Mouse (Mus musculus) cerebellum, adult 9-10 months (tissue): Measurements from ENCODE around the gene H2-M10.6.

Source experiments
- DNase-seq: peaks from one replicate; pipeline ENCODE4 v3.0.0; 2022

Gene H2-M10.6

GRCm38 (mm10) chr17:36843696-36844095 is 31.7 kb downstream of the H2-M10.6 start:
- DNase-seq, result no peak

DNA sequence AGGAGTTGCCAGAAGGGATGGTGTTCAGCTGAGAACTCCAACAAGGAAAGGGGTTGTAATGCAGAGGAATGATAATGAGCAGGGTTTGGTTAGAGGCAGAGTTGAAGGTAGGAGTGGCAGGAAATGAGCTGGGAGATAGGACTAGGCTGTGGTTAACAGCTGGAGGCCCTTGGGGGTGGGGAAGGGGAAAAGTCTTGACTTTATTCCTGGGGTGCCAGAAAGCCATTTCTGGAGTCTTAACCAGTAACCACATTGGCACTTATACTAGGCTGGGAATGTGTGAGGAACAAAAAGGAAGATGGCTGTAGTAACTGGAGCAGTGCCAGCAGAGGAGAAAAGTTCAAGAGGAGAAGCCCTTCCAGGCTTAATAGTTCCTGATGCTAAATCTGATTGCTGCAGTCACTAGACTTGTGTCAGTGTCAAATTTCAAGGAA is 32.3 kb downstream of the H2-M10.6 start:
- DNase-seq, result no peak

DNA sequence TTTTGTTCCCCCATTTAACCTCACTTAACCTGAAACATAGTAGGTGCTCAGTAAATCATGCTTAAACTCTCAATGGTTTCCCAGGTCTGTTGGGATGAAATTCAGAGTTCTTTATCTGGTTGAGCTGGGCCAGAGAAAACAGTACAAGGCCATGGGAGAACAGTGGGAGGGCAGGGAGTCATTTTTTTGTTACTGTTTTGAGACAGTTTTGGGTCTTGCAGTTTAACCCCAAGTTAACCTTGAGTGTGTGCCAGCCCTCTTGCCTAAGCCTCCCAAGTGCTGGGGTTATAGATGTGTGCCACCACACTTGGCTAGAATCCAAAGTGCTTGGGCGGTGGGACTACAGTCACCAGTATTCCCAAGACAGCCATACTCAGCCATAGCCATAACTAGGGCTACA is 32.8 kb downstream of the H2-M10.6 start:
- no peak for DNase-seq

DNA sequence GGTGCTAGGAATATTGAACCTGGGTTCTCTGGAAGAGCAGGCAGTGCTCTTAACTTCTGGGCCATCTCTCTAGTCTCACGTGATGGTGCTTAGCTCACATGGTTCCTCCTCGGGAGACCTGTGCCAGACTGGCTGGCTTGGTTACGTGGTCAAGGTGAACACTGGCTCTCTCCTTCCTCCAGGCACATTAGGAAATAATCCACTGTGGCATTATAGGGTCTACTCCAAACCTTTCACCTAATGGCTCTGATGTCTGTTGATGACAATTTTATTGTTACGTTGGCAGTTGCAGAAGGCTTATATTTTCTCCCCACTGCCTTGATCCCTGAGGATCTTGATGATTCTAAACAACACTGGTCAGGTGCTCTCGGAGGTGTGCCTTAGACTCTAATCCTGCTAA is 36.9 kb downstream of the H2-M10.6 start:
- DNase-seq, result no peak

GRCm38 (mm10) chr17:36849992-36850391 is 38.0 kb downstream of the H2-M10.6 start:
- no peak for DNase-seq

DNA sequence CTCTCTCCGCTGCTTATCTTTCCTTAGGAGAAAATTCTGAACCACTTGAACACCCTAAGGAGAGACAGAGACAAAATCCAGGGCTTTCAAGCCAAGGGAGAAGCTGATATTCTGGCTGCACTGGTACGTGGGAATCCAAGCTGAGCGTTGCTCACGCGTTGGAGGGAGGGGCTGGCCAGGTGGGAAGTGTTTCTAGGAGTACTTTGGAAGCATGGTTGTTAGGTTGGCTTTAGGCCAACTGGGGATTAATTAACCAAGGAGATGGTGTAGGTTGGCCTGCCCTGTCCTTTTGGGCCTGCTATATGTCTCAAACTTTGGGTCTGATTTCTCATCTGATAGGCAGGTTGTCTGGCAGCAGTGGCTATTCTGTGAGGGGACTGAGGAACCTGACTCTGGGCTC is 39.2 kb downstream of the H2-M10.6 start:
- DNase-seq, result no peak

DNA sequence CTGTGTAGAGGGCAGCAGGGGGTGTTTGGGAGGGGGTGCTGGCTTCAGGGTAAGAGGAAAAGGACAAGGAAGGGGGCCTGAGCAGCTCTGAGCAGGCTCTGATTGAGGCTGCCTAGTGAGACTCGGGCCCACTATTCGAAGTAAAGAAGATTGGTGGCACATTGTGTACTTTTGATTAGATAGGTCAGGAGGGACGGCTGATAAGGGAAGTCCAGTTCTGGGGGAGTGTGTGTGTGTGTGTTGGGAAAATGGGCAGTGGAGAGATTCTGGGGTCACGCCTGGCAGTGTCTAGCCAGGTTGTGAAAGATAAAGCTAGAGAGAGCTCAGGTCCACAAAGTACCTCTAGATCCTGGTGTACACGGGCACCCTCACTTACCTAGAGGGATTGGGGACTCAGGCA is 39.7 kb downstream of the H2-M10.6 start:
- DNase-seq, result no peak

- DNase-seq, result no peak
Observed at GRCm38 (mm10) chr17:36855484-36855883, 43.5 kb downstream of the H2-M10.6 start.

DNA sequence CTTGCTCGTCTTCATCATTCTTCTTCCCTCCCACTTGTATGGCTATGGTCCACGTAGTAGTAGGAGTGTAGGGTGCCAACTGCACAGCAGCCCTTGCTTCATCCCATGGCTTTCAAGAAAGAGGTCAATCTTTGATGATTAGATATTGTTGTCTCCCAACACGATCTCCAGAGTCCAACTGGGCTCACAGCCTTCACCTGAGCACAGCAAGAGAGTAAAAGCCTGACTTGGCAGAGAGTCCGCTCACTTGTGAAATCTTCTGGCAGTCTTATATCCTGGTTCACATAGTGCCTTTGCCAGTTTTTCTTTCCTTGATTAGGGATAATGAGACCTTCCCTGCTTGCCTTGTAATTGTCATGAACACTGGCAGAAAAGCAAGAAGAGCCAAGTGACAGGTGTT is 44.3 kb downstream of the H2-M10.6 start:
- DNase-seq, result no peak

DNA sequence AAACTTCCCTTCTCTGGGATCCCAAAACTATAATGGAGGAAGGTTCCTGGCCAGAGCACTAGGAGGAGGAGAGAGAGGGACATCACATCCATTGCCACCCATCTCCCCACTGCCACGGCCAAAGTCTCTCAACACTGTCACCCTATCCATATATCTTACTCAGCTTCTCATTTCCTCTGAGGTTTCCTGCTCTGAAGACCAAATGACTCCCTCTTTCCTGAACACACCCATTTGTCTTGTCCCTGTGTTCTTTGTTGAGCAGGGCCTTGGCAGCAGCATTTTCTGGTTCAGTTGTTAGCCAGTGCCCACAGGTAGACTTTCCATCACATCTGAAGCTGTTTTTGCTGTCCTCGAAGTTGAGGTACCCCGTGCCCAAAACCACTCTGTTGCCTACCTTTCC is 46.2 kb downstream of the H2-M10.6 start:
- no peak for DNase-seq

DNA sequence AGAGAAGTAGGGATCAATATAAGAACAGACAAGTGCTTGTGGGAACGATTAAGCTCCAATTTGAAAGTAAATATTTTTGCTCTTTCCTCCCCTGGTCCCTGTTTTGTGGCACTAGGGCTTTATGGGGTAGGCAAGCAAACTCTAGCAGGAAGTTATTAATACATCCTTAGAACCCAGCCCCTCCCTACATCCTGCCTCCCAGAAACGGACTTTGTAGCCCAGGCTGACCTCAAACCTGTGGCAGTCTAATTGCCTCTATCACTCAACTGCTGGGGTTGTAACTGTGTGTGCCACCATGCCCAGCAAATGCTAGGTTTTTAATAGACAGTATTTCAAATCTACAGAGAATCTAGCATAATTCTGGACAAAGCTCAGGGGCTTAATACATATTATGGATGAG is 49.7 kb downstream of the H2-M10.6 start:
- no peak for DNase-seq
